ENCODE assay signal across 6 mouse cellular contexts in the genomic region with DNA sequence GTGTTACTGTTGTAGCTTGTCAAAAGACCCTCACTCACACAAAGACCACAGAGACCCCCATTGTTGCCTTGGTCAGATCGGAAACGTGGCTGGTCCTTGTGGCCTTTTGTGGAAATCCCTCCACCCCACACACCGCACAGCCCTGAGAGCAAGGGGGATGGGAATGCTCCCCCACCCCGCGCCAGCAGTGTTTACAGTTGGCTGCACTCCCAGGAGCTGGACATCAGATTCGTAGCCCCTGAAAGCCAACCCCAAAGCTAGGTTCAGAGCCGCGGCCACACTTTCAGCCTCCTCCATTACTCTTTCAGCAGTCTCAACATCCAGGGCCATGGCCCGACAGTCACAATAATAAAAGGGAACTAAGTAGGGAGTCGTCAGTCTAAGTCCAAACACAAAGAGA. TPM values are rescaled to one million over a fixed set of nuclear protein-coding genes. Genes with fewer than 3 reads are reported as not detected.
DNase-seq lines count a peak whose midpoint lies in the region; ATAC-seq and TF ChIP-seq lines count a peak whose summit lies in the region.
"Not testable (repeated sequence)": the region's sequence is repeated elsewhere in the genome, so short reads cannot be mapped to it uniquely, and the experiment has no call there.

No protein-coding gene starts in this region.

- not testable (repeated sequence) for TF ChIP-seq CTCF in hindbrain, postnatal 0 days (IDR thresholded peaks at IDR 0.05; ENCODE audit: low read depth); kidney, postnatal 0 days (IDR thresholded peaks at IDR 0.05; ENCODE audit: low read depth); liver, postnatal 0 days (IDR thresholded peaks at IDR 0.05; ENCODE audit: low read depth)

- H3K36me3 ChIP-seq in hindbrain, postnatal 0 days (ENCODE audit: insufficient read depth, low read length); kidney, postnatal 0 days (ENCODE audit: insufficient read depth, low read length); liver, postnatal 0 days (replicated peaks; ENCODE audit: insufficient read depth, low read length); lung, embryonic 15.5 days; stomach, embryonic 16.5 days (ENCODE audit: control insufficient read depth, insufficient read depth, low read length): not testable (repeated sequence)

- DNase-seq in hindbrain, postnatal 0 days (ENCODE audit: low spot score): peak; percentile 7
- DNase-seq in kidney, postnatal 0 days (ENCODE audit: low spot score): peak; percentile 15
- peak; percentile 16 for DNase-seq in liver, postnatal 0 days
- DNase-seq in lung, postnatal 10 days: peak; percentile 10

- not testable (repeated sequence) for TF ChIP-seq EP300 in liver, postnatal 0 days (IDR thresholded peaks at IDR 0.05; ENCODE audit: low read depth)

- H3K9ac ChIP-seq in hindbrain, postnatal 0 days (replicated peaks; ENCODE audit: low read length); kidney, postnatal 0 days (ENCODE audit: low read depth, low read length); liver, postnatal 0 days (replicated peaks); lung, embryonic 15.5 days; stomach, embryonic 16.5 days (ENCODE audit: low read length): not testable (repeated sequence)

- H3K9me3 ChIP-seq in hindbrain, postnatal 0 days (ENCODE audit: low read length); kidney, postnatal 0 days (replicated peaks; ENCODE audit: low read length); liver, postnatal 0 days (ENCODE audit: low read length); lung, embryonic 15.5 days; stomach, embryonic 16.5 days (replicated peaks; ENCODE audit: control insufficient read depth, low read length): not testable (repeated sequence)

- 34% methylated on average over 10 of the region's 10 CpGs for WGBS in hindbrain, postnatal 0 days
- WGBS in kidney, postnatal 0 days: 30% methylated on average over 10 of the region's 10 CpGs
- 73% methylated on average over 9 of the region's 10 CpGs for WGBS in liver, postnatal 0 days (ENCODE audit: insufficient replicate concordance)
- WGBS in lung, embryonic 15.5 days: 34% methylated on average over 10 of the region's 10 CpGs
- WGBS in stomach, embryonic 16.5 days: 37% methylated on average over 10 of the region's 10 CpGs

- H3K27ac ChIP-seq in hindbrain, postnatal 0 days; kidney, postnatal 0 days; lung, embryonic 15.5 days; stomach, embryonic 16.5 days (ENCODE audit: low read length): not testable (repeated sequence)
- 0 out of 2 replicates have a peak overlapping the region, but pooled peaks have one; percentile 25 for H3K27ac ChIP-seq in liver, postnatal 0 days (ENCODE audit: low read depth)

- H3K4me3 ChIP-seq in hindbrain, postnatal 0 days (ENCODE audit: low read length); kidney, postnatal 0 days (replicated peaks; ENCODE audit: low read depth, low read length); liver, postnatal 0 days (ENCODE audit: low read depth, low read length); lung, embryonic 15.5 days; stomach, embryonic 16.5 days (replicated peaks; ENCODE audit: low read length): not testable (repeated sequence)

- not testable (repeated sequence) for ATAC-seq in hindbrain, postnatal 0 days; kidney, postnatal 0 days (replicated peaks; ENCODE audit: low FRiP score, low read depth); liver, postnatal 0 days
- peak; percentile 74 for ATAC-seq in lung, embryonic 15.5 days (ENCODE audit: borderline replicate concordance, extremely low read depth, low FRiP score, low TSS enrichment)
- 0 out of 2 replicates have a peak, but pooled peaks have one; percentile 7 for ATAC-seq in stomach, embryonic 16.5 days (ENCODE audit: insufficient read depth, low FRiP score)

- not testable (repeated sequence) for H3K4me2 ChIP-seq in hindbrain, postnatal 0 days (ENCODE audit: low read depth, low read length); kidney, postnatal 0 days (ENCODE audit: low read length); liver, postnatal 0 days (ENCODE audit: low read depth, low read length); lung, embryonic 15.5 days; stomach, embryonic 16.5 days (ENCODE audit: low read depth, low read length)

- not testable (repeated sequence) for H3K4me1 ChIP-seq in hindbrain, postnatal 0 days (ENCODE audit: insufficient read depth, low read length); kidney, postnatal 0 days (replicated peaks; ENCODE audit: insufficient read depth, low read length); liver, postnatal 0 days (ENCODE audit: insufficient read depth); lung, embryonic 15.5 days; stomach, embryonic 16.5 days (ENCODE audit: control insufficient read depth, insufficient read depth, low read length)

- H3K27me3 ChIP-seq in hindbrain, postnatal 0 days (ENCODE audit: insufficient read depth, low read length); kidney, postnatal 0 days (ENCODE audit: insufficient read depth, low read length); liver, postnatal 0 days (ENCODE audit: insufficient read depth, low read length); lung, embryonic 15.5 days; stomach, embryonic 16.5 days (ENCODE audit: control insufficient read depth, insufficient read depth, low read length): not testable (repeated sequence)

RNA-seq across cellular contexts. Expression of a gene that starts 36.7 kb away (rescaled TPM):
- 23.5 and 28.8 TPM in 2 replicates for total RNA-seq in hindbrain, postnatal 0 days (2014; rRNA removed)
- 59.1 and 59.8 TPM in 2 replicates for polyA plus RNA-seq in hindbrain, postnatal 0 days (2015; fragmentation: Nextera tagmentation; extraction: Ambion mirVana)
- 14.1 and 18.2 TPM in 2 replicates for polyA plus RNA-seq in kidney, postnatal 0 days (2015; fragmentation: Nextera tagmentation; extraction: Ambion mirVana)
- polyA plus RNA-seq in liver, postnatal 0 days (2015; fragmentation: Nextera tagmentation; extraction: Ambion mirVana): 175 and 212 TPM in 2 replicates
- 40.5 and 42.1 TPM in 2 replicates for polyA plus RNA-seq in lung, embryonic 15.5 days (2015; fragmentation: Nextera tagmentation; extraction: Ambion mirVana)
- 26.1 and 32.2 TPM in 2 replicates for polyA plus RNA-seq in stomach, embryonic 16.5 days (2015; fragmentation: Nextera tagmentation; extraction: Ambion mirVana)
